Mouse (Mus musculus): ENCODE data around the gene Htra1. TPM values are rescaled to one million over a fixed set of nuclear protein-coding genes. Genes with fewer than 3 reads are reported as not detected.

Gene Htra1
- polyA plus RNA-seq, 1 experiment from 2014 or later = 3.3 TPM

DNA sequence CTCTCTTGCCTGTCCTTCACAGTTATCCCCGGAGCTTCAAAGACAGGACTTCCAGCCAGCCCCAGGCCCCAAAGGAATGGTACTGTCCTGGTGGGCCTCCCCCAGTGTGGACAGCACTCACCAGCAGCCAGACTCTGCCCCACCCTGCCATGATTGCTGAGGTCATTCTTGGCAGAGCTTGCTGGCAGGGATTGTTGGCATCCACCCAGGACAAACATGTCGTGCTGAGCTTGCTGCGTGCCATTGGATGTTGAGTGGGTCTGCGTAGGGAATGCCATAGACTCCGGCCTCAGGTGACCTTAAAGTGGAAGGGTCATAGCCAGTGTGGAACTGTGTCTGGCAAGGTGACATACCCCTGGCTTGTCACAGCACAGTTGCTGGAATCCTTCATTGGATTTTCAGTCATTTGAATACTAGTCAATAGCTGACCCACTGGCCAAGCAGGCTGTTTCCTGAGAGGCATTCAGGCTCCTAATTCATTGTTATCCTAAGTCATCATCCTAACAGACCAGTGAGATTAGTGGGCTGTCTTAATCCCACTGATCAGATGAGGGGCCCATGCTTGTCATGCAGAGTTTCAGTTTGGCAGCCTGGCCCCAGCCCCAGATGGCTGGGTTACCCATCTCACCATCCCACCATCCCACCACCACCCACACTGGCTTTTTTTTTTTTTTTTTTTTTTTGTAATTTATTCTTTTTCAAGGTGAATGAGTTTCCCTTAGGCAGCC, 42.0 kb downstream of the Htra1 start:
- 64% methylated on average over 5 of the region's 5 CpGs for WGBS
- Histone ChIP-seq H3K9me3 (ENCODE audit: control insufficient read depth, low read length) (no peaks in the 10 kb centered on the region), H3K36me3 (ENCODE audit: control insufficient read depth, insufficient read depth, low read length) (no peaks in the 10 kb centered on the region), H3K4me2 (no peak overlapping the region), H3K4me3 (ENCODE audit: low read depth, low read length) (no peak overlapping the region), H3K27ac (ENCODE audit: low read depth, low read length) (no peak overlapping the region), H3K4me1 (replicated peaks; ENCODE audit: control insufficient read depth, insufficient read depth, low read length) (no peaks in the 10 kb centered on the region), H3K9ac (ENCODE audit: low read depth, low read length) (no peak overlapping the region), H3K27me3 (replicated peaks; ENCODE audit: control insufficient read depth, insufficient read depth, low read length) (no peaks in the 10 kb centered on the region)
- DNase-seq (ENCODE audit: low spot score) = no peak
- no peak for ATAC-seq (replicated peaks; ENCODE audit: low FRiP score)

DNA sequence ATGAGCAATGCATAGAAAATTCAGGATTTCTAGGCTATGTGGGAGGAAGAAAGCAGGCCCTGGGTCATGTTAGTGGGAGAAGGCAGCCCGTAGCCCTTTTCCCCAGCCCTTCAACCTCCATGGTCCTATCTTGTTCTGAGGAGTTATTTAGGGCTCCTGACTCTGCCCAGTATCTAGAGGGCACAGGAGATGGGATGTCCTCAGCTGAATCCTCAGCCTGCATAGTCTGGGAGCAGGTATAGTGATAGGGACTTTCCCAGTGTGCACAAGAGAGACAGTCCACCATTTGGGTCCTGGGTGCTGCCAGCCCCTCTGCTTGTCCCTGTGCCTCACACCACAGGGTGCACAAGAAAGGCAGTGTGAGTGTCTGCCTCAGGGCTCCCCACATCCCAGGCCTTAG, 42.6 kb downstream of the Htra1 start:
- H3K9ac ChIP-seq (ENCODE audit: low read depth, low read length) = no peak overlapping the region
- H3K9me3 ChIP-seq (ENCODE audit: control insufficient read depth, low read length) = no peaks in the 10 kb centered on the region
- H3K27ac ChIP-seq (ENCODE audit: low read depth, low read length) = no peak overlapping the region
- H3K4me1 ChIP-seq (replicated peaks; ENCODE audit: control insufficient read depth, insufficient read depth, low read length) = no peaks in the 10 kb centered on the region
- ATAC-seq (replicated peaks; ENCODE audit: low FRiP score) = no peak
- no peak overlapping the region for H3K4me2 ChIP-seq
- 71% methylated on average over 1 of the region's 1 CpGs for WGBS
- no peak overlapping the region for H3K4me3 ChIP-seq (ENCODE audit: low read depth, low read length)
- no peaks in the 10 kb centered on the region for H3K27me3 ChIP-seq (replicated peaks; ENCODE audit: control insufficient read depth, insufficient read depth, low read length)
- no peak for DNase-seq (ENCODE audit: low spot score)
- no peaks in the 10 kb centered on the region for H3K36me3 ChIP-seq (ENCODE audit: control insufficient read depth, insufficient read depth, low read length)

DNA sequence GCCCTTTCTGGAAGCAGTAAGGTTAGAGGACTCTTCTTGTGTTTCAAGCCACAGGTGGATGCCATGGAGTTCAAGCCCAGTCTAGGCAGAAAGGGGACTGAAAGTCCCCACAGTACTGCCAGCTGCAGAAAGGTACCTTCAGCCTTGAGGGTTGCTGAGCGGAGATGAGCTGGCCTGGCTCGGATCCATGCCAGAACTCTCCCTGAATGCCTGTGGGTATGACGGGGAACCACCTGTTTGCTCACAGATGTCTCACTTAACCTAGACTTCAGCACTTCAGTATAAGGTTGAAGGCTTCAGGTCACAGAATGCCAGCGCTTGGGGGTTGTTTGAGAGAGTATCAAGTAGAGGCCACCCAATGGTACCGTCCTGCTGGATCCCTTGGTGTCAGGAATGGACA, 44.2 kb downstream of the Htra1 start:
- Histone ChIP-seq H3K9ac (ENCODE audit: low read depth, low read length) (no peak overlapping the region), H3K27ac (ENCODE audit: low read depth, low read length) (no peak overlapping the region), H3K4me1 (replicated peaks; ENCODE audit: control insufficient read depth, insufficient read depth, low read length) (no peaks in the 10 kb centered on the region), H3K36me3 (ENCODE audit: control insufficient read depth, insufficient read depth, low read length) (no peaks in the 10 kb centered on the region), H3K27me3 (replicated peaks; ENCODE audit: control insufficient read depth, insufficient read depth, low read length) (no peaks in the 10 kb centered on the region), H3K4me3 (ENCODE audit: low read depth, low read length) (no peak overlapping the region), H3K4me2 (no peak overlapping the region), H3K9me3 (ENCODE audit: control insufficient read depth, low read length) (no peaks in the 10 kb centered on the region)
- WGBS = 84% methylated on average over 5 of the region's 5 CpGs
- ATAC-seq (replicated peaks; ENCODE audit: low FRiP score) (no peak), DNase-seq (ENCODE audit: low spot score) (no peak)

DNA sequence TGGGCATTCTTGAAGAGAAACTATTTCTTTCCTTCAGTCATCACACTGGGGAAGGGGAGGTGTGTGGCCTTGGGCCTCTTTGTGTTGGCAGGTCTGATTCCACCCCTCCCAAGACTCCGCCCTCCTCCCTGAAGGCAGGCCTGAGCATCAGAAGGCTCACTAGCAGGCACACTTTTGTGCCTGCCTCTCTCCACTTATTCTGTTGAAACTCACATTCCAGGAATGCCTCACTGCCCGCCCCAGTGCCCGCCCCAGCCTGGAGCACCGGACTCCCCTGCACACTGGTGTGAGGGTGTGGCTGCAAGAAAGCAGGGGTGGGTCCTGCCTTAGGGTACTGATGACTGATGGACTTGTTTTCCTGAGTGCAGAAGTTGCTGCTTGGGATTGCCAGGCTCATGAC, 46.5 kb downstream of the Htra1 start:
- 45% methylated on average over 4 of the region's 4 CpGs for WGBS
- Histone ChIP-seq H3K27ac (ENCODE audit: low read depth, low read length) (no peak overlapping the region), H3K4me3 (ENCODE audit: low read depth, low read length) (no peak overlapping the region), H3K27me3 (replicated peaks; ENCODE audit: control insufficient read depth, insufficient read depth, low read length) (no peaks in the 10 kb centered on the region), H3K4me2 (no peak overlapping the region), H3K9ac (ENCODE audit: low read depth, low read length) (no peak overlapping the region), H3K9me3 (ENCODE audit: control insufficient read depth, low read length) (no peaks in the 10 kb centered on the region), H3K36me3 (ENCODE audit: control insufficient read depth, insufficient read depth, low read length) (no peaks in the 10 kb centered on the region), H3K4me1 (replicated peaks; ENCODE audit: control insufficient read depth, insufficient read depth, low read length) (no peaks in the 10 kb centered on the region)
- DNase-seq (ENCODE audit: low spot score) (no peak), ATAC-seq (replicated peaks; ENCODE audit: low FRiP score) (no peak)

DNA sequence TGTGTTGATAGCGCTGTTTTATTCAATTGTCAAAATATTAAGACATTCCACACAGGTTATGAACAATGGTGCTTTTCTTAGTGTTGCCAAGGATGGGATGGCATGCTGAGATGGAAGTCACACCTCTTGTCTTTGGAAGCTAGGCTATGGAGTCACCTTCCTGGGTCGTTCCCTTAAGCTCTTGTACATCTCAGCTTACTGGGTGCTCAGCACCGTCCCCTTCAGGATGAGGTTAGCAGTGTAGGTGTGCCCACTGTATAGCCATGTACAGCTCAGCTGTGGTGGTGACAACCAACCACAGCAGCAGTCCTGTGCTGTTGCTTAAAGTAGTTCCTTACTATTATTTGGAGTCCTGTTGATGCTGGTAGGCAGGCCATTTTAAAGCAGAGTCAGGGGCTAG, 47.0 kb downstream of the Htra1 start:
- H3K4me1 ChIP-seq (replicated peaks; ENCODE audit: control insufficient read depth, insufficient read depth, low read length) = no peaks in the 10 kb centered on the region
- DNase-seq (ENCODE audit: low spot score) = no peak
- no peaks in the 10 kb centered on the region for H3K27me3 ChIP-seq (replicated peaks; ENCODE audit: control insufficient read depth, insufficient read depth, low read length)
- H3K9ac ChIP-seq (ENCODE audit: low read depth, low read length) = no peak overlapping the region
- ATAC-seq (replicated peaks; ENCODE audit: low FRiP score) = no peak
- H3K4me3 ChIP-seq (ENCODE audit: low read depth, low read length) = no peak overlapping the region
- H3K9me3 ChIP-seq (ENCODE audit: control insufficient read depth, low read length) = no peaks in the 10 kb centered on the region
- no peak overlapping the region for H3K4me2 ChIP-seq
- 69% methylated on average over 3 of the region's 3 CpGs for WGBS
- no peak overlapping the region for H3K27ac ChIP-seq (ENCODE audit: low read depth, low read length)
- H3K36me3 ChIP-seq (ENCODE audit: control insufficient read depth, insufficient read depth, low read length) = no peaks in the 10 kb centered on the region

DNA sequence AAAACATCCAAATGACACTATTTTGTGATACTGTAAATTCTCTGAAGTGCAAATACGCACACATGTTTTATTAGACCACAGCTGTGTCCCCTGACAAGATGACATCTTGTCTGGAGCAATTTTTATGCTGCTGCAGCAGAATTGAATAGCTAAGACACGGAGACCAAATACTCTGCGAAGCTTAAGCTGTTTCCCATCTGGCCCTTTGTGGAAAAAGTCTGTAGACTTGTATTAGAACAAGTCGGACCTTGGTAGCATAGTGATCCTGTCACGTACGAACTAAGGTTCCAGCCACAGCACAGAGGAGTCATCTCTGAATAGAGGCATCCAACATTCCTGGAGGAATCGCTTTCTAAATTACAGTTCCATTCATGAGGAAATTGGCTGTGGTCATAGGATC, 48.4 kb downstream of the Htra1 start:
- Histone ChIP-seq H3K4me3 (ENCODE audit: low read depth, low read length) (no peak overlapping the region), H3K9ac (ENCODE audit: low read depth, low read length) (no peak overlapping the region), H3K9me3 (ENCODE audit: control insufficient read depth, low read length) (no peaks in the 10 kb centered on the region), H3K4me1 (replicated peaks; ENCODE audit: control insufficient read depth, insufficient read depth, low read length) (no peaks in the 10 kb centered on the region), H3K27ac (ENCODE audit: low read depth, low read length) (no peak overlapping the region), H3K36me3 (ENCODE audit: control insufficient read depth, insufficient read depth, low read length) (no peaks in the 10 kb centered on the region), H3K4me2 (no peak overlapping the region), H3K27me3 (replicated peaks; ENCODE audit: control insufficient read depth, insufficient read depth, low read length) (no peaks in the 10 kb centered on the region)
- 83% methylated on average over 7 of the region's 7 CpGs for WGBS
- no peak for DNase-seq (ENCODE audit: low spot score)
- ATAC-seq (replicated peaks; ENCODE audit: low FRiP score) = no peak

DNA sequence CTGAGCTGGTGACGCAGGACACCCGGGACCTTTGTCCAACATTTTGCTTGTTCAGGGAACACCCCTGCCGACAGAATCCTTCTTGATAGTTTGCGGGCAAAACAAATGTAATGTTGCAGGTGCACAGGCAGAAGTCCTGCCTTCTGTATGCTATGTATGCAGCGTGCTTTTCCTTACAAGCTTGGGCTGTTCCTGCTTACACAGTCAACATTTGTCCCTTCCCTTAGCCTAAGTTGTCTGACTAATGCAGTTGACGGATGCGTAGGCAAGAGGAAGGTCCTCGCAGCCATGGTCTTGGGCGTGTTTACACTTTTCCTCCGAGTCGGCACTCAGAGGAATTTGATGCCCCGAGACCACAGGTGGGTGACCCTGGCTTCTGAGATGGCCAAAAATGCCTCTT, 49.3 kb downstream of the Htra1 start:
- DNase-seq (ENCODE audit: low spot score) = no peak
- Histone ChIP-seq H3K27ac (ENCODE audit: low read depth, low read length) (no peak overlapping the region), H3K4me2 (no peak overlapping the region), H3K27me3 (replicated peaks; ENCODE audit: control insufficient read depth, insufficient read depth, low read length) (no peaks in the 10 kb centered on the region), H3K4me1 (replicated peaks; ENCODE audit: control insufficient read depth, insufficient read depth, low read length) (no peaks in the 10 kb centered on the region), H3K36me3 (ENCODE audit: control insufficient read depth, insufficient read depth, low read length) (no peaks in the 10 kb centered on the region), H3K9ac (ENCODE audit: low read depth, low read length) (no peak overlapping the region), H3K9me3 (ENCODE audit: control insufficient read depth, low read length) (no peaks in the 10 kb centered on the region), H3K4me3 (ENCODE audit: low read depth, low read length) (no peak overlapping the region)
- no peak for ATAC-seq (replicated peaks; ENCODE audit: low FRiP score)
- WGBS = 77% methylated on average over 12 of the region's 12 CpGs

DNA sequence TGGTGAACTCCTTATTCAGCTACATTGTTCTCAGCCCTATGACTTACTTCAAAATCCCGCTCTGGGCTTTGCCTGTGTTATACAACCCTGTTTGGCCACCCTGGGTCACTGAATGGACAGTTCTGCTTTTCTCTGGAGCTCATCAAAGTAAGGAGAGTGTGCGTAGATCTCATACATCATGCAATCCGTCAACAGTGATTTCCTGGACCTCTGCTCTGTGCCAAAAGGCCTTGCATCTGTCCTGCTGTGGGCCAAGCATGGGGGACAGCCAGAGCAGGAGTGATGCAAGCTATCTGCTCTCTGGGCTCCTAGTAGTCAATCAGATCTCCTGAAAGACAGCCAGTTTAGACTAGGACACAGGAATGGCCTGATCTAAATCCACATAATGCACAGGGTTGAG, 49.8 kb downstream of the Htra1 start:
- ATAC-seq (replicated peaks; ENCODE audit: low FRiP score) (no peak), DNase-seq (ENCODE audit: low spot score) (no peak)
- no peak overlapping the region for H3K4me2 ChIP-seq
- H3K4me3 ChIP-seq (ENCODE audit: low read depth, low read length) = no peak overlapping the region
- no peak overlapping the region for H3K27ac ChIP-seq (ENCODE audit: low read depth, low read length)
- H3K9ac ChIP-seq (ENCODE audit: low read depth, low read length) = no peak overlapping the region
- H3K4me1 ChIP-seq (replicated peaks; ENCODE audit: control insufficient read depth, insufficient read depth, low read length) = no peaks in the 10 kb centered on the region
- H3K36me3 ChIP-seq (ENCODE audit: control insufficient read depth, insufficient read depth, low read length) = no peaks in the 10 kb centered on the region
- WGBS = 68% methylated on average over 3 of the region's 3 CpGs
- no peaks in the 10 kb centered on the region for H3K27me3 ChIP-seq (replicated peaks; ENCODE audit: control insufficient read depth, insufficient read depth, low read length)
- H3K9me3 ChIP-seq (ENCODE audit: control insufficient read depth, low read length) = no peaks in the 10 kb centered on the region

DNA sequence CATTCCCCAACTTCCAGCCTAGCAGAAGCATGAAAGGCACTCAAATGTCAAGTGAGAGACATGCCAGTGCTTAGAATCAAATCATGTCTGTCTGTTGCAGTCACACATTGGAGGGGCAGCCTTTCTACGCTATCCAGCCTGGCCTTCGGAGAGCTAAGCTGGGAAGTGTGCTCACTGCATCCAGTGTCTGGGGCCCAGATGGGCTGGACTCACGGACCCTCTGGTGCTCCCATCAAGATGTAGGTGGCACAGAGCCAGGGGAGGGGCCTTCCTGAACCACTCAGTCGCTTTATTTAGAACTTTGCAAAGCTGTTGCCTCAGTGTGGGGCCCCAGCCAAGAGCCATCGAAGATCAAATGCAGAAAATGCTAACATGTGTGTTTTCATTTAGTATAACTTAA, 52.2 kb downstream of the Htra1 start:
- no peak for ATAC-seq (replicated peaks; ENCODE audit: low FRiP score)
- Histone ChIP-seq H3K27me3 (replicated peaks; ENCODE audit: control insufficient read depth, insufficient read depth, low read length) (no peaks in the 10 kb centered on the region), H3K9me3 (ENCODE audit: control insufficient read depth, low read length) (no peaks in the 10 kb centered on the region), H3K4me2 (no peak overlapping the region), H3K9ac (ENCODE audit: low read depth, low read length) (no peak overlapping the region), H3K4me3 (ENCODE audit: low read depth, low read length) (no peak overlapping the region), H3K4me1 (replicated peaks; ENCODE audit: control insufficient read depth, insufficient read depth, low read length) (no peaks in the 10 kb centered on the region), H3K27ac (ENCODE audit: low read depth, low read length) (no peak overlapping the region), H3K36me3 (ENCODE audit: control insufficient read depth, insufficient read depth, low read length) (no peaks in the 10 kb centered on the region)
- DNase-seq (ENCODE audit: low spot score) = no peak
- 71% methylated on average over 5 of the region's 5 CpGs for WGBS

Measured in liver, embryonic 11.5 days (tissue).